Mouse (Mus musculus) testis, adult 2 months (tissue): ENCODE measurements around the gene Art2b. TPM values are rescaled to one million over a fixed set of nuclear protein-coding genes. Genes with fewer than 3 reads are reported as not detected.

Experiments used
- H3K27ac ChIP-seq: fragments of 200-500 bp; 2 replicates; pipeline ENCODE4 v1.5.1; 2012; ENCODE audit warnings: low read depth, low read length; ENCODE audit not compliant: control insufficient read depth, insufficient read depth
- H3K27me3 ChIP-seq: fragments of 200-500 bp; 2 replicates; pipeline ENCODE4 v1.6.1; 2012; ENCODE audit warnings: mild to moderate bottlenecking, low read length, moderate library complexity; ENCODE audit not compliant: control insufficient read depth, insufficient read depth
- H3K36me3 ChIP-seq: fragments of 200-500 bp; 2 replicates; pipeline ENCODE4 v1.6.1; 2012; ENCODE audit warnings: mild to moderate bottlenecking, low read length; ENCODE audit not compliant: control insufficient read depth, insufficient read depth
- H3K4me1 ChIP-seq: fragments of 200-500 bp; 2 replicates; pipeline ENCODE4 v1.6.1; 2012; ENCODE audit warnings: low read length; ENCODE audit not compliant: control insufficient read depth, insufficient read depth
- H3K4me3 ChIP-seq: fragments of 200-500 bp; 2 replicates; pipeline ENCODE4 v1.5.1; 2012; ENCODE audit warnings: low read depth, mild to moderate bottlenecking, low read length, moderate library complexity, mixed read lengths; ENCODE audit not compliant: control insufficient read depth
- CTCF ChIP-seq: fragments of 200-500 bp; IDR thresholded peaks from 2 replicates; pipeline ENCODE4 v1.5.1; 2012; ENCODE audit warnings: low read depth, mild to moderate bottlenecking, inconsistent platforms, low read length, moderate library complexity; ENCODE audit not compliant: control insufficient read depth, insufficient read depth, insufficient replicate concordance
- POLR2A ChIP-seq: fragments of 200-500 bp; IDR thresholded peaks from 2 replicates; pipeline ENCODE4 v1.6.1; 2012; ENCODE audit warnings: low read depth, mild to moderate bottlenecking, inconsistent platforms, low read length, moderate library complexity; ENCODE audit not compliant: control insufficient read depth
- polyA plus RNA-seq: library from polyadenylated mRNA; depleted of rRNA; stranded (reverse); fragments of >200 nt; gene quantifications from 2 replicates; pipeline ENCODE4 v1.2.3, GENCODE M21; 2012

The Art2b gene
- polyA plus RNA-seq, 1 experiment, result 0.04 TPM

GRCm38 (mm10) chr7:101541132-101541531, 44.3 kb downstream of the Art2b start:
- H3K27me3 ChIP-seq, result no peaks in the 10 kb centered on the region
- no peak overlapping the region for H3K27ac ChIP-seq
- H3K4me3 ChIP-seq, result no peak overlapping the region
- no peaks in the 10 kb centered on the region for H3K36me3 ChIP-seq
- H3K4me1 ChIP-seq, result 0 out of 2 replicates have a peak, but pooled peaks cover 2% of the 10 kb centered on the region
- TF ChIP-seq CTCF (peak; percentile 41; the same call in 1 of the 2 replicates), POLR2A (no peak)

GRCm38 (mm10) chr7:101540684-101541083, 44.7 kb downstream of the Art2b start:
- Histone ChIP-seq H3K4me1 (0 out of 2 replicates have a peak, but pooled peaks cover 2% of the 10 kb centered on the region), H3K4me3 (no peak overlapping the region), H3K27ac (no peak overlapping the region), H3K27me3 (no peaks in the 10 kb centered on the region), H3K36me3 (no peaks in the 10 kb centered on the region)
- TF ChIP-seq CTCF (no peak), POLR2A (no peak)

GRCm38 (mm10) chr7:101539774-101540173, 45.6 kb downstream of the Art2b start:
- TF ChIP-seq POLR2A, result no peak
- no peak for TF ChIP-seq CTCF
- no peak overlapping the region for H3K27ac ChIP-seq
- no peaks in the 10 kb centered on the region for H3K27me3 ChIP-seq
- no peaks in the 10 kb centered on the region for H3K36me3 ChIP-seq
- no peak overlapping the region for H3K4me3 ChIP-seq
- 0 out of 2 replicates have a peak, but pooled peaks cover 2% of the 10 kb centered on the region for H3K4me1 ChIP-seq

GRCm38 (mm10) chr7:101538141-101538933, 47.1 kb downstream of the Art2b start:
- 0 out of 2 replicates have a peak, but pooled peaks cover 2% of the 10 kb centered on the region for H3K4me1 ChIP-seq
- H3K27me3 ChIP-seq, result no peaks in the 10 kb centered on the region
- H3K27ac ChIP-seq, result no peak overlapping the region
- TF ChIP-seq POLR2A (no peak), CTCF (no peak)
- H3K4me3 ChIP-seq, result no peak overlapping the region
- H3K36me3 ChIP-seq, result no peaks in the 10 kb centered on the region

GRCm38 (mm10) chr7:101537541-101537940, 47.9 kb downstream of the Art2b start:
- Histone ChIP-seq H3K27ac (no peak overlapping the region), H3K36me3 (no peaks in the 10 kb centered on the region), H3K27me3 (no peaks in the 10 kb centered on the region), H3K4me3 (no peak overlapping the region), H3K4me1 (0 out of 2 replicates have a peak, but pooled peaks cover 2% of the 10 kb centered on the region)
- TF ChIP-seq POLR2A (no peak), CTCF (no peak)

GRCm38 (mm10) chr7:101535517-101535916, 49.9 kb downstream of the Art2b start:
- H3K36me3 ChIP-seq, result no peaks in the 10 kb centered on the region
- H3K4me1 ChIP-seq, result 0 out of 2 replicates have a peak, but pooled peaks cover 2% of the 10 kb centered on the region
- H3K27me3 ChIP-seq, result no peaks in the 10 kb centered on the region
- no peak for TF ChIP-seq POLR2A
- no peak for TF ChIP-seq CTCF
- H3K27ac ChIP-seq, result no peak overlapping the region
- H3K4me3 ChIP-seq, result no peak overlapping the region

- Histone ChIP-seq H3K27ac (no peak overlapping the region), H3K4me1 (0 out of 2 replicates have a peak, but pooled peaks cover 2% of the 10 kb centered on the region), H3K27me3 (no peaks in the 10 kb centered on the region), H3K4me3 (no peak overlapping the region), H3K36me3 (no peaks in the 10 kb centered on the region)
- TF ChIP-seq CTCF, result no peak
- no peak for TF ChIP-seq POLR2A
These were observed 50.3 kb downstream of the Art2b start for GRCm38 (mm10) chr7:101535102-101535501.
